Mouse (Mus musculus): Measurements from ENCODE around the gene Sh3kbp1. TPM values are rescaled to one million over a fixed set of nuclear protein-coding genes. Genes with fewer than 3 reads are reported as not detected.

Sh3kbp1 gene
- total and polyA plus RNA-seq, 3 experiments, result 45.4 to 85.8 (median 48.2) TPM

DNA sequence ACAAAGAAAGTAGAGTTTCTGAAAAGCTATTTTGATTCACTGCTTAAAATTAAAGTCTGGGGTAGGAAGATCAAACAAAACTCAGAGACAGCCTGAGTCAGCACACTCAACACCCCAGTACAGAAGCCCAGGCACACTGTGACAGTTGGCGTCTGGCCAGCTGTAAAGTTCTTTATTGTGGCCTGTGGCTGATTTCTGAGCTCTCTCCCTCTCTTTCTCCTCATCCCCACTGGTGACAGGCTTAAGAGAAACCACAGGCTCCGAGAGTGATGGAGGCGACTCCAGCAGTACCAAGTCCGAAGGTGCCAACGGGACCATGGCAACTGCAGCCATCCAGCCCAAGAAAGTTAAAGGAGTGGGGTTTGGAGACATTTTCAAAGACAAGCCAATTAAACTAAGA lies 201.1 kb downstream of the Sh3kbp1 start:
- dilution Hi-C loops (cut with MboI; ENCODE audit: extremely low pct_ligation_motif_present, extremely low pct_unique_long_range_greater_than_20kb, low sequenced_read_pairs) (no loop called here), in situ Hi-C loops (cut with MboI; ENCODE audit: low pct_ligation_motif_present, low pct_unique_long_range_greater_than_20kb, low sequenced_read_pairs) (no loop called here)
- Histone ChIP-seq H3K4me3 (replicated peaks in 1 of 3; ENCODE audit: low read depth in 2 of 3, low read length in 2 of 3, poor library complexity in 1 of 3) (no peak overlapping the region), H3K9me3 (replicated peaks; ENCODE audit: low read length) (no peaks in the 10 kb centered on the region), H3K9ac (ENCODE audit: insufficient read depth, low read depth) (no peak overlapping the region), H3K79me2 (replicated peaks; ENCODE audit: control insufficient read depth, extremely low read depth, insufficient read depth, poor library complexity, severe bottlenecking) (no peaks in the 10 kb centered on the region), H3K36me3 (replicated peaks in 1 of 2; ENCODE audit: control insufficient read depth in 1 of 2, insufficient read depth in 1 of 2, low read length in 1 of 2) (peaks cover 5 to 30% of the 10 kb centered on the region in 2 experiments), H3K27me3 (replicated peaks) (no peaks in the 10 kb centered on the region), H3K27ac (ENCODE audit: insufficient read depth, low read depth) (no peak overlapping the region), H3K4me2 (ENCODE audit: insufficient read depth, low read depth, poor library complexity, severe bottlenecking) (no peak overlapping the region), H3K4me1 (ENCODE audit: control insufficient read depth in 1 of 2, insufficient read depth in 2 of 2) (no peaks in the 10 kb centered on the region)
- no peak for DNase-seq (ENCODE audit: extremely low read depth)
- no peak for TF ChIP-seq SMC3 (IDR thresholded peaks at IDR 0.05; ENCODE audit: low read depth, low read length)
- TF ChIP-seq TCF12 (IDR thresholded peaks at IDR 0.05; ENCODE audit: low read depth, low read length), result no peak
- TF ChIP-seq UBTF (IDR thresholded peaks at IDR 0.05; ENCODE audit: low read depth, low read length), result no peak
- TF ChIP-seq MYC (IDR thresholded peaks at IDR 0.05; ENCODE audit: low read depth, low read length), result no peak
- no peak for TF ChIP-seq ZKSCAN1 (IDR thresholded peaks at IDR 0.05; ENCODE audit: borderline replicate concordance, low read depth, low read length)
- TF ChIP-seq RAD21 (IDR thresholded peaks at IDR 0.05; ENCODE audit: low read depth, low read length), result no peak
- no peak for TF ChIP-seq POLR2AphosphoS2 (IDR thresholded peaks at IDR 0.05; ENCODE audit: low read depth, low read length)
- no peak for TF ChIP-seq E2F4 (IDR thresholded peaks at IDR 0.05; ENCODE audit: insufficient replicate concordance, low read depth, low read length)
- no peak for TF ChIP-seq NRF1 (IDR thresholded peaks at IDR 0.05; ENCODE audit: low read depth, low read length)
- TF ChIP-seq BHLHE40 (IDR thresholded peaks at IDR 0.05; ENCODE audit: low read depth, low read length), result no peak
- TF ChIP-seq IRF4 (IDR thresholded peaks at IDR 0.05; ENCODE audit: low read depth, low read length), result no peak
- no peak for TF ChIP-seq MAZ (IDR thresholded peaks at IDR 0.05; ENCODE audit: low read depth, low read length)
- no peak for TF ChIP-seq TBP (conservative IDR thresholded peaks at IDR 0.05; ENCODE audit: low read depth, low read length)
- no peak for TF ChIP-seq MEF2A (IDR thresholded peaks at IDR 0.05; ENCODE audit: borderline replicate concordance, low read depth, low read length)
- TF ChIP-seq MAX (IDR thresholded peaks at IDR 0.05; ENCODE audit: low read length), result no peak
- TF ChIP-seq JUN (IDR thresholded peaks at IDR 0.05; ENCODE audit: insufficient read depth, low read depth, low read length), result no peak
- no peak for TF ChIP-seq ZNF384 (IDR thresholded peaks at IDR 0.05; ENCODE audit: low read depth, low read length)
- TF ChIP-seq MAFK (IDR thresholded peaks at IDR 0.05; ENCODE audit: insufficient replicate concordance, low read length), result no peak
- TF ChIP-seq POLR2A (IDR thresholded peaks at IDR 0.05; ENCODE audit: low read depth, low read length), result no peak

DNA sequence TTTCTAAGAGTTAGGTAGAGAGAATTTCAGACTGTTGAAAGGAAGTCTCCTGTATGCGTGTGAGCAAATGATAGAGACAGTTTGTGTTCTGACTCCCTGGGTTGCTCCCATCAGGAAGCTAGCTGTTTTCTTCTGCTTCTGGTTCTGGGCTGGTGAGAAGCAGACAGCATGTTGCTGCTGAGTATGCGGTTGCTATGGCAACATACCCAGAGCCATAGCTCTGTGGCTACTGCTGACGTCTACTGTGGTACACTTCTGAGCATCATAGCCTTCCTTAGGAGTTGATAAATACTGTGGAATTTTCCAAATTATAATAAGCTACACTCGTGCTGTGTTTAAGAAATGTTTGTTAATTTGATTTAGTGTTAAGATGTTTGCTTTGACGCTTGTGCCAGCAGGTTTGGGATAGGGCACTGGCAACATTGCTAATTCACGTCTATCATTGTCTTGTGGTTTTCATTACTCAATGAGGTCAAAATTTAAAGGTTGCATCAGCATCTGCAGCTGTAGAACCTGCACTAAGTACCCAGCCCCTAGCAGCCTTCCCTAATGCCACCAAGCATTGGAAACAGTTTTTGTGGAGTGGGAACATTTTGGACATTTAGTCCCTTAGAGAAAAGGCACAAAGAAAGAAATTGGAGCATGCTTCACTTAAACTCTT lies 202.2 kb downstream of the Sh3kbp1 start:
- H3K9me3 ChIP-seq (replicated peaks; ENCODE audit: low read length), result no peaks in the 10 kb centered on the region
- H3K27me3 ChIP-seq (replicated peaks), result no peaks in the 10 kb centered on the region
- TF ChIP-seq BHLHE40 (IDR thresholded peaks at IDR 0.05; ENCODE audit: low read depth, low read length) (no peak), MYC (IDR thresholded peaks at IDR 0.05; ENCODE audit: low read depth, low read length) (no peak), POLR2AphosphoS2 (IDR thresholded peaks at IDR 0.05; ENCODE audit: low read depth, low read length) (no peak), E2F4 (IDR thresholded peaks at IDR 0.05; ENCODE audit: insufficient replicate concordance, low read depth, low read length) (no peak), ETS1 (conservative IDR thresholded peaks at IDR 0.05; ENCODE audit: low read depth, low read length) (no peak), MAFK (IDR thresholded peaks at IDR 0.05; ENCODE audit: insufficient replicate concordance, low read length) (no peak), SMC3 (IDR thresholded peaks at IDR 0.05; ENCODE audit: low read depth, low read length) (no peak), KAT2A (IDR thresholded peaks at IDR 0.05; ENCODE audit: insufficient replicate concordance, low read length) (no peak), RCOR1 (conservative IDR thresholded peaks at IDR 0.05; ENCODE audit: low read depth, low read length) (no peak), MEF2A (IDR thresholded peaks at IDR 0.05; ENCODE audit: borderline replicate concordance, low read depth, low read length) (no peak), CHD2 (IDR thresholded peaks at IDR 0.05; ENCODE audit: low read length) (no peak), JUN (IDR thresholded peaks at IDR 0.05; ENCODE audit: insufficient read depth, low read depth, low read length) (no peak), IRF4 (IDR thresholded peaks at IDR 0.05; ENCODE audit: low read depth, low read length) (no peak), MAZ (IDR thresholded peaks at IDR 0.05; ENCODE audit: low read depth, low read length) (no peak), CTCF (conservative IDR thresholded peaks at IDR 0.05 in 1 of 2, IDR thresholded peaks at IDR 0.05 in 1 of 2; ENCODE audit: low read depth in 2 of 2, low read length in 2 of 2) (no peak), SIN3A (IDR thresholded peaks at IDR 0.05; ENCODE audit: low read length) (no peak)
- H3K27ac ChIP-seq (ENCODE audit: insufficient read depth, low read depth), result no peak overlapping the region
- in situ Hi-C loops (cut with MboI; ENCODE audit: low pct_ligation_motif_present, low pct_unique_long_range_greater_than_20kb, low sequenced_read_pairs) (no loop called here), dilution Hi-C loops (cut with MboI; ENCODE audit: extremely low pct_ligation_motif_present, extremely low pct_unique_long_range_greater_than_20kb, low sequenced_read_pairs) (no loop called here)
- H3K4me1 ChIP-seq (ENCODE audit: control insufficient read depth in 1 of 2, insufficient read depth in 2 of 2), result no peaks in the 10 kb centered on the region
- no peaks in the 10 kb centered on the region for H3K79me2 ChIP-seq (replicated peaks; ENCODE audit: control insufficient read depth, extremely low read depth, insufficient read depth, poor library complexity, severe bottlenecking)
- peak; percentile 11 for DNase-seq (ENCODE audit: extremely low read depth)
- H3K4me2 ChIP-seq (ENCODE audit: insufficient read depth, low read depth, poor library complexity, severe bottlenecking), result no peak overlapping the region
- no peak overlapping the region for H3K4me3 ChIP-seq (replicated peaks in 1 of 3; ENCODE audit: low read depth in 2 of 3, low read length in 2 of 3, poor library complexity in 1 of 3)
- peaks cover 5 to 25% of the 10 kb centered on the region in 2 experiments for H3K36me3 ChIP-seq (replicated peaks in 1 of 2; ENCODE audit: control insufficient read depth in 1 of 2, insufficient read depth in 1 of 2, low read length in 1 of 2)
- no peak overlapping the region for H3K9ac ChIP-seq (ENCODE audit: insufficient read depth, low read depth)
